Mouse (Mus musculus) testis, adult 2 months (tissue): ENCODE results near the gene Cdk8.

ENCODE experiments used
- CTCF ChIP-seq: fragments of 200-500 bp; IDR thresholded peaks from 2 replicates; pipeline ENCODE4 v1.5.1; 2012; ENCODE audit warnings: low read depth, mild to moderate bottlenecking, inconsistent platforms, low read length, moderate library complexity; ENCODE audit not compliant: control insufficient read depth, insufficient read depth, insufficient replicate concordance
- POLR2A ChIP-seq: fragments of 200-500 bp; IDR thresholded peaks from 2 replicates; pipeline ENCODE4 v1.6.1; 2012; ENCODE audit warnings: low read depth, mild to moderate bottlenecking, inconsistent platforms, low read length, moderate library complexity; ENCODE audit not compliant: control insufficient read depth

DNA sequence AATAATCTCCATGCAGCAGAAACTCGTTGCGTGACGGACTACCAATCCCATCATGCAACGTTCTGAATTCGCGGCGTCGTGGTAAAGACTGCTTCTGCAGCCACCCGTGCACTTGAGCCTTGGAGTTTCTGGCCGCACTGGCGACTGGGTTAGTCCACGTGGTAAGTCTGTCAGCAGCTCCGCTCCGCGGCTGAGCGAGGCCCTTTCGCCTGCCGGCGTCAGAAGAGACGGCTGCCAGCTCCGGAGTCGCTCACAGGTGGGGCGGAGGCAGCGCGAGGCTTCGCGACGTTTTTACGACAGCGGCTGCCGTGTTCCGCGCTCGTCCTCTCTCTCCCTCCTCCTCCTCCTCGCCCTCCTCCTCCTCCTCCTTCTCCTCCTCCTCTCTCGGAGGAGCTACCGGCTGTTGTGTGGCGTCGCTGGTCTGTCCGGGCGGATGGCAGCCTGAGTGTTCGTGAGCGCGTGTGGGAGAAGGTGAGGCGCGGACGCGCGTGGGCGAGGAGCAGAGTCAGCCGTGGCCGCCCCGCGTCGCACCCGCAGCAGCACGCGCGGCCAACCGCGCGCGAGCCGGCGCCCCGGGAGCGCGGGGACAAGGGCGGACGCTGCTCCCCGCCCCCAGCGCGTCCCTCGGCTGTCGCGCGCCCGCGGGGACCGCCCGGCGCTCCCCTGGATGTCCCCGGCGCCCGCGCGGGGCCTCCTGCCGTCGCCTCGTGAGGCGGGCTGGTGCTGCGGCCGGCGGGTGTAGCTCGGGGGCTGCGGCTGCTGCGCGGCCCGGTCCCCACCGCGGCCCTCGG lies at the start of gene Cdk8:
- TF ChIP-seq CTCF, result no peak
- TF ChIP-seq POLR2A, result peak; percentile 75
